Mouse (Mus musculus) midbrain, embryonic 14.5 days (tissue): Measurements from ENCODE around the gene Fbxo6. TPM values are rescaled to one million over a fixed set of nuclear protein-coding genes. Genes with fewer than 3 reads are reported as not detected.
A peak's percentile ranks its signal among the peaks of the same experiment; 100 is the strongest.

Source experiments
- ATAC-seq: fragments of 200-750 bp; cut with Nextera tagmentation; 2 replicates; pipeline ENCODE4 v1.8.0; 2017; ENCODE audit warnings: moderate number of reproducible peaks, moderate library complexity; ENCODE audit not compliant: low FRiP score, low TSS enrichment
- DNase-seq: peaks from one replicate; pipeline ENCODE4 v3.0.0-alpha.2; 2015
- H3K27ac ChIP-seq: fragments of 300-500 bp; sonication (generic); replicated peaks from 2 replicates; pipeline ENCODE4 v1.5.1; 2014; ENCODE audit warnings: mild to moderate bottlenecking, low read depth, low read length, moderate library complexity
- H3K27me3 ChIP-seq: fragments of 300-500 bp; sonication (generic); 2 replicates; pipeline ENCODE4 v1.6.1; 2014; ENCODE audit warnings: low read length, control low read depth, mixed read lengths; ENCODE audit not compliant: control insufficient read depth, insufficient read depth
- H3K36me3 ChIP-seq: fragments of 300-500 bp; sonication (generic); 2 replicates; pipeline ENCODE4 v1.6.1; 2014; ENCODE audit warnings: low read length, control low read depth; ENCODE audit not compliant: control insufficient read depth, insufficient read depth
- H3K4me1 ChIP-seq: fragments of 300-500 bp; sonication (generic); 2 replicates; pipeline ENCODE4 v1.6.1; 2014; ENCODE audit warnings: mild to moderate bottlenecking, antibody characterized with exemption, low read length, control low read depth; ENCODE audit not compliant: control insufficient read depth, insufficient read depth
- H3K4me2 ChIP-seq: fragments of 300-500 bp; sonication (generic); 2 replicates; pipeline ENCODE4 v1.6.1; 2014; ENCODE audit warnings: mild to moderate bottlenecking, low read length, moderate library complexity
- H3K4me3 ChIP-seq: fragments of 300-500 bp; sonication (generic); replicated peaks from 2 replicates; pipeline ENCODE4 v1.5.1; 2014; ENCODE audit warnings: low read depth, low read length
- H3K9ac ChIP-seq: fragments of 300-500 bp; sonication (generic); replicated peaks from 2 replicates; pipeline ENCODE4 v1.6.1; 2014; ENCODE audit warnings: mild to moderate bottlenecking, low read length, moderate library complexity
- H3K9me3 ChIP-seq: fragments of 300-500 bp; sonication (generic); 2 replicates; pipeline ENCODE4 v1.6.1; 2016; ENCODE audit warnings: low read length, control low read depth, mixed read lengths; ENCODE audit not compliant: control insufficient read depth
- WGBS: fragments of 180-500 bp; shearing (Covaris S2); extraction: QIAGEN DNeasy Blood & Tissue Kit; methylation state at CpG from one replicate; pipeline ENCODE4 v1.1.7; 2014; 5-methylcytosine and 5-hydroxymethylcytosine counted together
- polyA plus RNA-seq: library from polyadenylated mRNA; unstranded; fragments of >200 nt; fragmentation: Nextera tagmentation; extraction: Ambion mirVana; gene quantifications from 2 replicates; pipeline ENCODE4 v1.2.1, GENCODE M21; 2014

Fbxo6 gene
- polyA plus RNA-seq, 1 experiment from 2014 or later, result 18.7 TPM

- Histone ChIP-seq H3K27ac (peak overlapping the region; percentile 88), H3K36me3 (peaks cover 18% of the 10 kb centered on the region), H3K27me3 (no peaks in the 10 kb centered on the region), H3K4me3 (peak overlapping the region; percentile 67), H3K9ac (peak overlapping the region; percentile 65), H3K9me3 (no peaks in the 10 kb centered on the region), H3K4me2 (peak overlapping the region; percentile 84), H3K4me1 (peaks cover 14% of the 10 kb centered on the region)
- ATAC-seq, result peak; percentile 96
- peak; percentile 96 for DNase-seq
- WGBS, result under 1% methylated on average over 65 of the region's 65 CpGs
Observed at GRCm38 (mm10) chr4:148140098-148141011, 11.6 kb downstream of the Fbxo6 start.

DNA sequence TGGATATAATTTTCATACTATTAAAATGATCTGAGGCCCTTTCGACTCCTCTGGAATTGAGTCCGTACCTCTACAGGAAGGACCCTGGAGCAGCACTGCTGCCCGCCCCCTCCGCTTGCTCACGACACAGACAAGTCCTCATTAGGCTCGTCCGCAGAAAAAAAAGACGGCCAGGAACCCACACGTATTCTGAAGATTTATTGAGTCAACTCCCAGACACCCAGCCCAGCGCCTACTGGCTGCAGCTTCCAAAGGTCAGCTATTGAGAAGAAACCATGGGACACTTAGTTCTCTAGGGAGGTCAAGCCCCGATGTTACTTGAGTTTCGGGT lies 12.2 kb downstream of the Fbxo6 start:
- Histone ChIP-seq H3K4me1 (peaks cover 14% of the 10 kb centered on the region), H3K36me3 (peaks cover 14% of the 10 kb centered on the region), H3K9me3 (no peaks in the 10 kb centered on the region), H3K4me3 (peak overlapping the region; percentile 67), H3K27me3 (no peaks in the 10 kb centered on the region), H3K9ac (peak overlapping the region; percentile 65), H3K27ac (peak overlapping the region; percentile 88), H3K4me2 (peak overlapping the region; percentile 84)
- ATAC-seq (no peak), DNase-seq (no peak)
- under 1% methylated on average over 12 of the region's 12 CpGs for WGBS

DNA sequence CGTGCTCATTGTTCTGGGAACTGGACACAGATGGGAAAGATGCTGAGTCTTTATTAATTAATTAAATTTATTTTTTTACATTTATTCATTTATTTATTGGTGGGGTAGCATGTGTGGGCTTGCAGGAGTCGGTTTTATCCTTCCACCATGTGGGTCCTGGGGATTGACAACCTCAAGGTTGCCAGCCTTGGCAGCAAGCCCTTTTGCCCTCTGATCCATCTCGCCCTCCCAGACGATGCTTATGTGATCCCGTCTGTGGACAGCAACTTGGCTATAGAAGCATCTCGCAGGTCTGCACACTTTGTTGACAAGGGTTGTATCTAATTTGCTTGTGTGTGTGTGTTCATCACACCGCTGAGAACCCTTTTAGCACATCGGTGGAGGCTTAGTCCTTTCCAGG lies 14.4 kb downstream of the Fbxo6 start:
- H3K9ac ChIP-seq, result no peak overlapping the region
- no peaks in the 10 kb centered on the region for H3K36me3 ChIP-seq
- H3K4me3 ChIP-seq, result no peak overlapping the region
- DNase-seq (no peak), ATAC-seq (no peak)
- no peak overlapping the region for H3K4me2 ChIP-seq
- H3K9me3 ChIP-seq, result no peaks in the 10 kb centered on the region
- no peaks in the 10 kb centered on the region for H3K27me3 ChIP-seq
- WGBS, result 60% methylated on average over 8 of the region's 8 CpGs
- H3K4me1 ChIP-seq, result peaks cover 15% of the 10 kb centered on the region
- H3K27ac ChIP-seq, result 0 out of 2 replicates have a peak overlapping the region, but pooled peaks have one; percentile 20

- Histone ChIP-seq H3K27ac (no peak overlapping the region), H3K9ac (no peak overlapping the region), H3K4me1 (peaks cover 27% of the 10 kb centered on the region), H3K9me3 (no peaks in the 10 kb centered on the region), H3K36me3 (no peaks in the 10 kb centered on the region), H3K4me3 (no peak overlapping the region), H3K27me3 (no peaks in the 10 kb centered on the region), H3K4me2 (no peak overlapping the region)
- DNase-seq (no peak), ATAC-seq (no peak)
- WGBS, result 85% methylated on average over 8 of the region's 8 CpGs
Observed at GRCm38 (mm10) chr4:148134988-148135387, 17.0 kb downstream of the Fbxo6 start.

- Histone ChIP-seq H3K4me1 (peaks cover 44% of the 10 kb centered on the region), H3K27ac (peak overlapping the region; percentile 99), H3K4me2 (peak overlapping the region; percentile 67), H3K27me3 (no peaks in the 10 kb centered on the region), H3K36me3 (no peaks in the 10 kb centered on the region), H3K9me3 (no peaks in the 10 kb centered on the region), H3K4me3 (peak overlapping the region; percentile 78), H3K9ac (peak overlapping the region; percentile 98)
- under 1% methylated on average over 21 of the region's 21 CpGs for WGBS
- peak; percentile 52 for ATAC-seq
- peak; percentile 68 for DNase-seq
Observed at GRCm38 (mm10) chr4:148131497-148132081, 20.4 kb downstream of the Fbxo6 start.

GRCm38 (mm10) chr4:148130561-148131413 lies 21.2 kb downstream of the Fbxo6 start, which contains the start of gene Draxin:
Gene Draxin, minus strand, starts transcription at chr4:148130698.
- DNase-seq (peak; percentile 90), ATAC-seq (peak; percentile 86)
- WGBS, result under 1% methylated on average over 79 of the region's 87 CpGs
- Histone ChIP-seq H3K36me3 (no peaks in the 10 kb centered on the region), H3K9me3 (no peaks in the 10 kb centered on the region), H3K27ac (peak within 1 kb of the TSS; percentile 99), H3K4me3 (peak within 1 kb of the TSS; percentile 78), H3K4me1 (peaks cover 45% of the 10 kb centered on the region), H3K27me3 (no peaks in the 10 kb centered on the region), H3K9ac (peak within 1 kb of the TSS; percentile 98), H3K4me2 (peak within 1 kb of the TSS; percentile 67)

GRCm38 (mm10) chr4:148130133-148130532 lies 21.8 kb downstream of the Fbxo6 start, which contains the start of gene Mad2l2:
Gene Mad2l2, plus strand, starts transcription at chr4:148130384.
- H3K27ac ChIP-seq, result peak within 1 kb of the TSS; percentile 99
- no peaks in the 10 kb centered on the region for H3K27me3 ChIP-seq
- WGBS, result under 1% methylated on average over 18 of the region's 18 CpGs
- DNase-seq, result peak; percentile 65
- peak; percentile 1; the same call in 1 of the 2 replicates for ATAC-seq
- H3K9ac ChIP-seq, result peak within 1 kb of the TSS; percentile 98
- peak within 1 kb of the TSS; percentile 67 for H3K4me2 ChIP-seq
- no peaks in the 10 kb centered on the region for H3K9me3 ChIP-seq
- peak within 1 kb of the TSS; percentile 78 for H3K4me3 ChIP-seq
- H3K36me3 ChIP-seq, result no peaks in the 10 kb centered on the region
- H3K4me1 ChIP-seq, result peaks cover 45% of the 10 kb centered on the region

GRCm38 (mm10) chr4:148128672-148129071 lies 23.3 kb downstream of the Fbxo6 start:
- Histone ChIP-seq H3K9ac (peak overlapping the region; percentile 98), H3K4me2 (peak overlapping the region; percentile 67), H3K27ac (peak overlapping the region; percentile 99), H3K4me3 (peak overlapping the region; percentile 78), H3K9me3 (no peaks in the 10 kb centered on the region), H3K4me1 (peaks cover 45% of the 10 kb centered on the region), H3K27me3 (no peaks in the 10 kb centered on the region), H3K36me3 (no peaks in the 10 kb centered on the region)
- DNase-seq (no peak), ATAC-seq (no peak)
- WGBS, result 65% methylated on average over 2 of the region's 2 CpGs
